Mouse (Mus musculus): ENCODE measurements around the gene Tor1b. TPM values are rescaled to one million over a fixed set of nuclear protein-coding genes. Genes with fewer than 3 reads are reported as not detected.
"Not testable (repeated sequence)": the region's sequence is repeated elsewhere in the genome, so short reads cannot be mapped to it uniquely, and the experiment has no call there.

Gene Tor1b
- total RNA-seq, 2 experiments from 2014 or later = 6.5 to 10.8 TPM

- ATAC-seq (replicated peaks; ENCODE audit: low FRiP score, poor library complexity, severe bottlenecking) = peak; percentile 45
These were observed 23.2 kb upstream of the Tor1b start, which contains the start of gene Ptges for GRCm38 (mm10) chr2:30929483-30930045. Gene Ptges, minus strand, starts transcription at chr2:30929863.

- ATAC-seq (replicated peaks; ENCODE audit: low FRiP score, poor library complexity, severe bottlenecking) = not testable (repeated sequence)
These were observed 21.9 kb upstream of the Tor1b start for GRCm38 (mm10) chr2:30930846-30931245.

GRCm38 (mm10) chr2:30931922-30932321 is 20.8 kb upstream of the Tor1b start:
- ATAC-seq (replicated peaks; ENCODE audit: low FRiP score, poor library complexity, severe bottlenecking) = no peak

- no peak for ATAC-seq (replicated peaks; ENCODE audit: low FRiP score, poor library complexity, severe bottlenecking)
These were observed 19.7 kb upstream of the Tor1b start for GRCm38 (mm10) chr2:30933032-30933431.

- peak; percentile 72; the same call in 1 of the 2 replicates for ATAC-seq (replicated peaks; ENCODE audit: low FRiP score, poor library complexity, severe bottlenecking)
These were observed 18.8 kb upstream of the Tor1b start for GRCm38 (mm10) chr2:30933917-30934450.

- no peak for ATAC-seq (replicated peaks; ENCODE audit: low FRiP score, poor library complexity, severe bottlenecking)
These were observed 16.0 kb upstream of the Tor1b start for GRCm38 (mm10) chr2:30936808-30937207.

GRCm38 (mm10) chr2:30937731-30938130 is 15.0 kb upstream of the Tor1b start:
- no peak for ATAC-seq (replicated peaks; ENCODE audit: low FRiP score, poor library complexity, severe bottlenecking)

- no peak for ATAC-seq (replicated peaks; ENCODE audit: low FRiP score, poor library complexity, severe bottlenecking)
These were observed 14.2 kb upstream of the Tor1b start for GRCm38 (mm10) chr2:30938574-30938991.

GRCm38 (mm10) chr2:30941586-30941985 is 11.2 kb upstream of the Tor1b start:
- ATAC-seq (replicated peaks; ENCODE audit: low FRiP score, poor library complexity, severe bottlenecking) = no peak

- not testable (repeated sequence) for ATAC-seq (replicated peaks; ENCODE audit: low FRiP score, poor library complexity, severe bottlenecking)
These were observed 10.6 kb upstream of the Tor1b start for GRCm38 (mm10) chr2:30942116-30942515.

GRCm38 (mm10) chr2:30942603-30943011 is 10.2 kb upstream of the Tor1b start:
- peak; percentile 99 for ATAC-seq (replicated peaks; ENCODE audit: low FRiP score, poor library complexity, severe bottlenecking)

- ATAC-seq (replicated peaks; ENCODE audit: low FRiP score, poor library complexity, severe bottlenecking) = peak; percentile 9; the same call in 1 of the 2 replicates
These were observed 319 bp upstream of the Tor1b start for GRCm38 (mm10) chr2:30952457-30952823.

- ATAC-seq (replicated peaks; ENCODE audit: low FRiP score, poor library complexity, severe bottlenecking) = no peak
These were observed 2.0 kb downstream of the Tor1b start for GRCm38 (mm10) chr2:30954797-30955196.

GRCm38 (mm10) chr2:30957511-30957910 is 4.8 kb downstream of the Tor1b start:
- ATAC-seq (replicated peaks; ENCODE audit: low FRiP score, poor library complexity, severe bottlenecking) = no peak

GRCm38 (mm10) chr2:30958726-30959125 is 6.0 kb downstream of the Tor1b start:
- no peak for ATAC-seq (replicated peaks; ENCODE audit: low FRiP score, poor library complexity, severe bottlenecking)

GRCm38 (mm10) chr2:30959856-30960255 is 7.1 kb downstream of the Tor1b start:
- ATAC-seq (replicated peaks; ENCODE audit: low FRiP score, poor library complexity, severe bottlenecking) = no peak

- ATAC-seq (replicated peaks; ENCODE audit: low FRiP score, poor library complexity, severe bottlenecking) = no peak
These were observed 10.0 kb downstream of the Tor1b start for GRCm38 (mm10) chr2:30962570-30963254.

- no peak for ATAC-seq (replicated peaks; ENCODE audit: low FRiP score, poor library complexity, severe bottlenecking)
These were observed 12.9 kb downstream of the Tor1b start for GRCm38 (mm10) chr2:30965627-30966026.

- ATAC-seq (replicated peaks; ENCODE audit: low FRiP score, poor library complexity, severe bottlenecking) = peak; percentile 28; the same call in 1 of the 2 replicates
These were observed 14.1 kb downstream of the Tor1b start for GRCm38 (mm10) chr2:30966826-30967225.

GRCm38 (mm10) chr2:30967352-30968327 is 14.9 kb downstream of the Tor1b start, which contains the start of gene Tor1a:
Gene Tor1a, minus strand, starts transcription at chr2:30967933.
- ATAC-seq (replicated peaks; ENCODE audit: low FRiP score, poor library complexity, severe bottlenecking) = peak; percentile 89
